Mouse (Mus musculus) forebrain, embryonic 11.5 days (tissue): Measurements from ENCODE around the gene Strada. TPM values are rescaled to one million over a fixed set of nuclear protein-coding genes. Genes with fewer than 3 reads are reported as not detected.

Experiments
- ATAC-seq: fragments of 200-750 bp; cut with Nextera tagmentation; replicated peaks from 2 replicates; pipeline ENCODE4 v1.8.0; 2017; ENCODE audit warnings: moderate TSS enrichment; ENCODE audit not compliant: low FRiP score
- DNase-seq: peaks from one replicate; pipeline ENCODE4 v3.0.0-alpha.2; 2017; ENCODE audit warnings: low spot score
- H3K27ac ChIP-seq: fragments of 300-500 bp; sonication (generic); 2 replicates; pipeline ENCODE4 v1.5.1; 2014; ENCODE audit warnings: low read depth, low read length
- H3K27me3 ChIP-seq: fragments of 300-500 bp; sonication (generic); 2 replicates; pipeline ENCODE4 v1.6.1; 2014; ENCODE audit warnings: mild to moderate bottlenecking, low read length, mixed read lengths; ENCODE audit not compliant: control insufficient read depth, insufficient read depth
- H3K36me3 ChIP-seq: fragments of 300-500 bp; sonication (generic); 2 replicates; pipeline ENCODE4 v1.6.1; 2014; ENCODE audit warnings: mild to moderate bottlenecking, low read length, moderate library complexity, mixed read lengths; ENCODE audit not compliant: control insufficient read depth, insufficient read depth
- H3K4me1 ChIP-seq: fragments of 300-500 bp; sonication (generic); replicated peaks from 2 replicates; pipeline ENCODE4 v1.6.1; 2014; ENCODE audit warnings: low read length, mixed read lengths; ENCODE audit not compliant: control insufficient read depth, insufficient read depth
- H3K4me2 ChIP-seq: fragments of 300-500 bp; sonication (generic); 2 replicates; pipeline ENCODE4 v1.6.1; 2014; ENCODE audit warnings: low read depth, mild to moderate bottlenecking, low read length, moderate library complexity, mixed read lengths; ENCODE audit not compliant: severe bottlenecking
- H3K4me3 ChIP-seq: fragments of 300-500 bp; sonication (generic); 2 replicates; pipeline ENCODE4 v1.5.1; 2014; ENCODE audit warnings: low read depth, low read length
- H3K9ac ChIP-seq: fragments of 300-500 bp; sonication (generic); 2 replicates; pipeline ENCODE4 v1.6.1; 2014; ENCODE audit warnings: low read length
- H3K9me3 ChIP-seq: fragments of 300-500 bp; sonication (generic); 2 replicates; pipeline ENCODE4 v1.6.1; 2016; ENCODE audit warnings: low read length, mixed read lengths; ENCODE audit not compliant: control insufficient read depth
- WGBS: fragments of 180-500 bp; shearing (Covaris S2); extraction: QIAGEN DNeasy Blood & Tissue Kit; methylation state at CpG from one replicate; pipeline ENCODE4 v1.1.7; 2014; 5-methylcytosine and 5-hydroxymethylcytosine counted together
- polyA plus RNA-seq: library from polyadenylated mRNA; unstranded; fragments of >200 nt; fragmentation: Nextera tagmentation; extraction: Ambion mirVana; gene quantifications from 2 replicates; pipeline ENCODE4 v1.2.1, GENCODE M21; 2014

Gene Strada
- polyA plus RNA-seq, 1 experiment from 2014 or later, result 41.8 TPM

- DNase-seq (no peak), ATAC-seq (no peak)
- Histone ChIP-seq H3K4me1 (peaks cover 7% of the 10 kb centered on the region), H3K9ac (no peak overlapping the region), H3K4me3 (no peak overlapping the region), H3K4me2 (no peak overlapping the region), H3K27ac (no peak overlapping the region), H3K36me3 (peaks cover 6% of the 10 kb centered on the region; the same call in 1 of the 2 replicates), H3K27me3 (no peaks in the 10 kb centered on the region), H3K9me3 (no peaks in the 10 kb centered on the region)
- 63% methylated on average over 3 of the region's 3 CpGs for WGBS
These were observed 46.2 kb downstream of the Strada start for GRCm38 (mm10) chr11:106155761-106156160.

GRCm38 (mm10) chr11:106154770-106155169, 47.2 kb downstream of the Strada start:
- H3K36me3 ChIP-seq, result peaks cover 6% of the 10 kb centered on the region; the same call in 1 of the 2 replicates
- no peak for DNase-seq

GRCm38 (mm10) chr11:106154091-106154490, 47.9 kb downstream of the Strada start:
- WGBS, result 83% methylated on average over 5 of the region's 5 CpGs
- ATAC-seq (no peak), DNase-seq (no peak)
- H3K9me3 ChIP-seq, result no peaks in the 10 kb centered on the region
- no peaks in the 10 kb centered on the region for H3K27me3 ChIP-seq
- H3K36me3 ChIP-seq, result peaks cover 6% of the 10 kb centered on the region; the same call in 1 of the 2 replicates
- no peak overlapping the region for H3K4me3 ChIP-seq
- H3K27ac ChIP-seq, result no peak overlapping the region
- H3K4me2 ChIP-seq, result no peak overlapping the region
- H3K9ac ChIP-seq, result no peak overlapping the region
- H3K4me1 ChIP-seq, result peaks cover 5% of the 10 kb centered on the region

More at GRCm38 (mm10) chr11:106154770-106155169, 47.2 kb downstream of the Strada start:
- Histone ChIP-seq H3K9me3 (no peaks in the 10 kb centered on the region), H3K9ac (no peak overlapping the region), H3K4me2 (no peak overlapping the region), H3K27ac (no peak overlapping the region), H3K4me1 (peaks cover 5% of the 10 kb centered on the region), H3K4me3 (no peak overlapping the region), H3K27me3 (no peaks in the 10 kb centered on the region)
- WGBS, result 81% methylated on average over 2 of the region's 2 CpGs
- no peak for ATAC-seq

DNA sequence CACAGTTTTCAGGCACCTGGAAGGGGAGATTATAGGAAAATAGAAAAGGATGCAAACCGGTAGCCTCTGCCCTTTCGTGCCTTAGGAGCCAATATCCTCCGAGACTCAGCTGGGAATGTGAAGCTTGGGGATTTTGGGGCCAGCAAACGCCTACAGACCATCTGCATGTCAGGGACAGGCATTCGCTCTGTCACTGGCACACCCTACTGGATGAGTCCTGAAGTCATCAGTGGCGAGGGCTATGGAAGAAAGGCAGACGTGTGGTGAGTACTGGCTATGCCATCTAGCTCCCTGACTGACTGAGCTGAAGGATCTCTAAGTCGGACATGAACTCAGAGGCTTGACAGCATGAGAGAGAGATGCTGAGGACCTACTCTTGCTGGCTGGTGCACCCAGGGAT, 49.8 kb downstream of the Strada start:
- no peak for DNase-seq
- H3K36me3 ChIP-seq, result peaks cover 6% of the 10 kb centered on the region; the same call in 1 of the 2 replicates
- WGBS, result 75% methylated on average over 8 of the region's 8 CpGs

DNA sequence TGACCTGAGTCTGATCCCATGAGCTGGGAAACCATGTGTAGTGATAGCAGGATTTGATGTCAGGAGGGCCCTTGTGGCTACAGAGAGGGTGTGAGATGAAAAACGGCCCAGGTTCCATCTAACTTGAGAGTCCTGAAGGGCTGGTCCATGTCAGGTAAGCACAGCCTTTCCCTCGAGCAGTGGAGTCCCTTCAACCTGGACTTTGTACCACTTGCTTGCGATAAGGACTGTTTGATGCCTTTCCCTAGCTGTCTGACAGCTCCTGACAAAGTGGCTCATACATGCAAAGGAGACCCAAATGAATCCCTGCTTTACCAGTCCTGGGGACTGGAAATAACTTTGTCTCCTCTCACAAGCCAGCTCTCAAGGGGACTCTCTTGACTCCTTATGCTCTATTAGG, 50.7 kb downstream of the Strada start:
- DNase-seq (no peak), ATAC-seq (no peak)
- H3K4me2 ChIP-seq, result no peak overlapping the region
- H3K9ac ChIP-seq, result no peak overlapping the region
- H3K4me3 ChIP-seq, result no peak overlapping the region
- H3K27me3 ChIP-seq, result no peaks in the 10 kb centered on the region
- H3K9me3 ChIP-seq, result no peaks in the 10 kb centered on the region
- WGBS, result 89% methylated on average over 3 of the region's 3 CpGs
- H3K36me3 ChIP-seq, result no peaks in the 10 kb centered on the region; the same call in 1 of the 2 replicates
- no peak overlapping the region for H3K27ac ChIP-seq
- H3K4me1 ChIP-seq, result no peaks in the 10 kb centered on the region

More for the DNA sequence above, 49.8 kb downstream of the Strada start:
- H3K4me2 ChIP-seq, result no peak overlapping the region
- no peaks in the 10 kb centered on the region for H3K9me3 ChIP-seq
- H3K9ac ChIP-seq, result no peak overlapping the region
- H3K4me1 ChIP-seq, result no peaks in the 10 kb centered on the region
- H3K4me3 ChIP-seq, result no peak overlapping the region
- H3K27me3 ChIP-seq, result no peaks in the 10 kb centered on the region
- no peak for ATAC-seq
- no peak overlapping the region for H3K27ac ChIP-seq

DNA sequence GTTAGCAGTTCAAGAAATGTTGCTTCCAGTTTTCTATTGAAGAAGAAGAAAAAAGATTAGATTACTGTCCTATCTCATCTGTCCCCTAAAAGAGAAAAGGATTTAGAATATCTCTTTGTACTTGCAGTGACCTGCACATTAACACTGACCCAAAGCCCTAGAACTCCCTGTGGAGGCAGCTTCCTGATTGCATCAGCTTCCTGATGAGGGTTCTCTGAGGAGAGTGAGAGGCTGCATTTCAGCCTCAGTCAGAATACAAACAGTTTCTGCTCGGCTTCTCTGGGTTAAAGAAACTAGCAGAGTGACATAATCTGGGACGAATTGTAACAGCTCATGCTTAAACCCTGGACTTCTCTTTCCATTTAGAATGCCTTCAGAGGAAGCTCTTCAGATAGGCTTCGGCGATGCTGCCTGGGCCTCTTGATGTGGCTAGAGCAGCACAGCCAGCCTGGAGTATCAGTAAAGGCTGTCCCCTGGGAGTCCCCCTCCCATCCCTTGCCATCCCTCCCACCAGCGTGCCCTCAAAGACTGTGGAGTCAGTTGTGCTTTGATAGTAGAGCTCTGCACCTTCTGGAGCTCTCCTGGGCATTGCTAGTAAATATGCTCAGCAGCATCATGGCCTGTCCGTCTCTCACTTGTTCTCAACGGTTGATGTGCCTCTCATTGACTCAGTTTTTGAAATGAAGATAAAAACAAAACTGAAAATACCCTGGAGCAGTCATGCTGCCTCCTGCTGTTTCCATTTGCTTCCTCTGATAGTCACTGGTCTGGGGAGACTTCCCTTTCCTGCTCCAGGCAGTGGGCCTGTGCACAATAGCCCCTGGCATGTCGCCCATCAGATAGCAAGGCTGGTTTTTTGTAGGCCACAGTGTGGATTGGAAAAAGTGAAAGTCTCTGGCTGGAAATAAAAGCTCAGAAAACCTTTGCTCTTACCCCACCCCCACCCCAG, 67.1 kb downstream of the Strada start:
- Histone ChIP-seq H3K9ac (no peak overlapping the region), H3K4me3 (no peak overlapping the region), H3K36me3 (no peaks in the 10 kb centered on the region)

DNA sequence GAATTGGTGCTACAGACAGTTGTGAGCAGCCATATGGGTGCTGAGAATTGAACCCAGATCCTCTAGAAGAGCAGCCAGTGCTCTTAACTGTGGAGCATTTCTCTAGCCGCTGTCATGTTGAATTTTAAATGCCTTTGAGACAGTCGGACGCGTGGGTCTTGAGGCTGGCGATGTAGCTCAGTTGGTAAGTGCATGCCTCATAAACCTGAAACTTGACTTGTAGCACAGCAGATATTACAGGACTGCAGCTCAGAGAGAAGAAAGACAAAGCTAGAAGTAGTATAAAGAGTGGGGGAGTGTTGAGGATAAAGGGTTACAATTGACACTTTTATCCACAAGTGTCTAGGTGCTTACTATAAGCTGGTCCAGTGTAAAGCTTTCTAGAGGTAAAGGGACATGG, 69.5 kb downstream of the Strada start:
- ATAC-seq (no peak), DNase-seq (no peak)
- Histone ChIP-seq H3K4me3 (no peak overlapping the region), H3K4me1 (no peaks in the 10 kb centered on the region), H3K9me3 (no peaks in the 10 kb centered on the region), H3K9ac (no peak overlapping the region), H3K27me3 (no peaks in the 10 kb centered on the region), H3K36me3 (no peaks in the 10 kb centered on the region; the same call in 1 of the 2 replicates), H3K4me2 (no peak overlapping the region), H3K27ac (no peak overlapping the region)
- WGBS, result 93% methylated on average over 5 of the region's 5 CpGs

More for the DNA sequence above, 67.1 kb downstream of the Strada start:
- no peaks in the 10 kb centered on the region for H3K27me3 ChIP-seq
- H3K9me3 ChIP-seq, result no peaks in the 10 kb centered on the region
- H3K4me2 ChIP-seq, result no peak overlapping the region
- ATAC-seq, result no peak
- no peak for DNase-seq
- 45% methylated on average over 8 of the region's 8 CpGs for WGBS
- no peaks in the 10 kb centered on the region for H3K4me1 ChIP-seq
- H3K27ac ChIP-seq, result 0 out of 2 replicates have a peak overlapping the region, but pooled peaks have one; percentile 7

GRCm38 (mm10) chr11:106129477-106129876, 72.5 kb downstream of the Strada start:
- no peak overlapping the region for H3K4me2 ChIP-seq

More at GRCm38 (mm10) chr11:106129477-106129876, 72.5 kb downstream of the Strada start:
- H3K4me1 ChIP-seq, result no peaks in the 10 kb centered on the region
- DNase-seq, result no peak
- H3K27me3 ChIP-seq, result no peaks in the 10 kb centered on the region
- H3K4me3 ChIP-seq, result no peak overlapping the region
- H3K36me3 ChIP-seq, result no peaks in the 10 kb centered on the region; the same call in 1 of the 2 replicates
- no peak overlapping the region for H3K27ac ChIP-seq
- H3K9ac ChIP-seq, result no peak overlapping the region
- 89% methylated on average over 1 of the region's 1 CpGs for WGBS
- no peak for ATAC-seq
- no peaks in the 10 kb centered on the region for H3K9me3 ChIP-seq
